Mouse (Mus musculus): Measurements from ENCODE around the gene Ripor1. TPM values are rescaled to one million over a fixed set of nuclear protein-coding genes. Genes with fewer than 3 reads are reported as not detected.
A peak's percentile ranks its signal among the peaks of the same experiment; 100 is the strongest.
"Not testable (repeated sequence)": the region's sequence is repeated elsewhere in the genome, so short reads cannot be mapped to it uniquely, and the experiment has no call there.

Ripor1 gene
- 10 to 100 TPM; 18.9 to 20.6 TPM for total RNA-seq (2021)
- long read RNA-seq, experiment 1, full-length matches to known transcripts: 1 of 9 reads
- long read RNA-seq, experiment 1, partial matches to known transcripts: 4 of 9 reads
- long read RNA-seq, experiment 1, other reads (novel, unspliced or antisense): 4 of 9 reads
- long read RNA-seq, experiment 2, full-length matches to known transcripts: 5 of 14 reads
- long read RNA-seq, experiment 2, partial matches to known transcripts: 7 of 14 reads
- long read RNA-seq, experiment 2, other reads (novel, unspliced or antisense): 2 of 14 reads

GRCm38 (mm10) chr8:105604804-105605381, at the start of gene Ripor1:
Ripor1 (plus strand) TSS chr8:105605255.
- intact Hi-C loops (cut with DNase I; ENCODE audit: low total_unique reads): no loop called here

GRCm38 (mm10) chr8:105562863-105563262, 42.2 kb upstream of the Ripor1 start:
- intact Hi-C loops (cut with DNase I; ENCODE audit: low total_unique reads): no loop called here

More at GRCm38 (mm10) chr8:105604804-105605381, at the start of gene Ripor1:
- peak; percentile 80 for DNase-seq

GRCm38 (mm10) chr8:105563871-105564270, 41.2 kb upstream of the Ripor1 start:
- DNase-seq: no peak
- intact Hi-C loops (cut with DNase I; ENCODE audit: low total_unique reads): no loop called here

More at GRCm38 (mm10) chr8:105562863-105563262, 42.2 kb upstream of the Ripor1 start:
- DNase-seq: no peak

- DNase-seq; intact Hi-C loops (cut with DNase I; ENCODE audit: low total_unique reads): not testable (repeated sequence)
These were observed 40.4 kb upstream of the Ripor1 start for GRCm38 (mm10) chr8:105564573-105565229.

GRCm38 (mm10) chr8:105565401-105565881, 39.6 kb upstream of the Ripor1 start:
- DNase-seq: no peak
- intact Hi-C loops (cut with DNase I; ENCODE audit: low total_unique reads): no loop called here

- peak; percentile 100 for DNase-seq
- intact Hi-C loops (cut with DNase I; ENCODE audit: low total_unique reads): no loop called here
These were observed 38.9 kb upstream of the Ripor1 start, which contains the start of gene Atp6v0d1 for GRCm38 (mm10) chr8:105565952-105566702. Atp6v0d1 (minus strand) TSS chr8:105566047.

GRCm38 (mm10) chr8:105566703-105567595, 38.1 kb upstream of the Ripor1 start:
- intact Hi-C loops (cut with DNase I; ENCODE audit: low total_unique reads): no loop called here
- no peak for DNase-seq

GRCm38 (mm10) chr8:105571810-105572209, 33.2 kb upstream of the Ripor1 start:
- intact Hi-C loops (cut with DNase I; ENCODE audit: low total_unique reads): no loop called here
- DNase-seq: no peak

- peak; percentile 35 for DNase-seq
- intact Hi-C loops (cut with DNase I; ENCODE audit: low total_unique reads): no loop called here
These were observed 31.6 kb upstream of the Ripor1 start for GRCm38 (mm10) chr8:105573427-105573826.

- no peak for DNase-seq
- intact Hi-C loops (cut with DNase I; ENCODE audit: low total_unique reads): no loop called here
These were observed 30.3 kb upstream of the Ripor1 start for GRCm38 (mm10) chr8:105574741-105575140.

- no peak for DNase-seq
These were observed 29.5 kb upstream of the Ripor1 start for GRCm38 (mm10) chr8:105575538-105575937.

GRCm38 (mm10) chr8:105579719-105580118, 25.3 kb upstream of the Ripor1 start:
- intact Hi-C loops (cut with DNase I; ENCODE audit: low total_unique reads): no loop called here

More at GRCm38 (mm10) chr8:105575538-105575937, 29.5 kb upstream of the Ripor1 start:
- intact Hi-C loops (cut with DNase I; ENCODE audit: low total_unique reads): no loop called here

GRCm38 (mm10) chr8:105592431-105592830, 12.6 kb upstream of the Ripor1 start:
- DNase-seq: no peak
- intact Hi-C loops (cut with DNase I; ENCODE audit: low total_unique reads): no loop called here

More at GRCm38 (mm10) chr8:105579719-105580118, 25.3 kb upstream of the Ripor1 start:
- no peak for DNase-seq

GRCm38 (mm10) chr8:105593859-105594258, 11.2 kb upstream of the Ripor1 start:
- DNase-seq: peak; percentile 58
- intact Hi-C loops (cut with DNase I; ENCODE audit: low total_unique reads): no loop called here

GRCm38 (mm10) chr8:105594451-105595242, 10.4 kb upstream of the Ripor1 start:
- no peak for DNase-seq
- intact Hi-C loops (cut with DNase I; ENCODE audit: low total_unique reads): no loop called here

- intact Hi-C loops (cut with DNase I; ENCODE audit: low total_unique reads): no loop called here
- DNase-seq: peak; percentile 74
These were observed 8.6 kb upstream of the Ripor1 start for GRCm38 (mm10) chr8:105596362-105597034.

GRCm38 (mm10) chr8:105598777-105599176, 6.3 kb upstream of the Ripor1 start:
- intact Hi-C loops (cut with DNase I; ENCODE audit: low total_unique reads): no loop called here
- no peak for DNase-seq
